Mouse (Mus musculus) heart, adult 2 months (tissue): ENCODE measurements around the gene Tarbp1.

ENCODE experiments used
- CTCF ChIP-seq: fragments of 200-600 bp; IDR thresholded peaks from 2 replicates; pipeline ENCODE4 v1.8.1; 2022; ENCODE audit warnings: antibody characterized with exemption, mild to moderate bottlenecking, moderate library complexity
- EP300 ChIP-seq: fragments of 200-500 bp; IDR thresholded peaks from 2 replicates; pipeline ENCODE4 v1.6.1; 2011; ENCODE audit warnings: low read depth, low read length, control low read depth; ENCODE audit not compliant: insufficient read depth
- POLR2A ChIP-seq: fragments of 200-500 bp; IDR thresholded peaks from 2 replicates; pipeline ENCODE4 v1.6.1; 2011; ENCODE audit warnings: mild to moderate bottlenecking, low read depth, low read length, control low read depth; ENCODE audit not compliant: insufficient read depth

DNA sequence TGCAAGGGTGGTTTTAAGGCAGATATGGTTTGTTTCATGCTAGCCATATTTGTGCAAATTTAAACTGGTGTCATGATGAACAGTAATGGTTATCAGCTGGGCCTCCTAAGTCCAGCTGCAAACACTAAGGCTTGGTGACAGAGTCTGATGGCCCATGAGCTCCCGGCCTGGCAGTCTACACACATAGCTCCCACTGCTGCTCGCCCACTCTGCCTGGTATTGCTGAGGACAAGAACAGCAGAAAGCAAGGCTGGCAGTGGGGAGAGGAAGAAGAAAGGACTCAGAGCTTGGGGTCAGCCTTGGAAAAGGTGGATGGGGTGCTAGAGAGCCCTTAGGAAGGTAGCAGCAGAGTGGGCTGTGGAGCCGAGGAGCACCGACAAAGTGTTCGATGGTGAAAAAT is 45.2 kb downstream of the Tarbp1 start:
- TF ChIP-seq POLR2A = no peak
- no peak for TF ChIP-seq CTCF
- TF ChIP-seq EP300 = no peak
